Mouse (Mus musculus) neutrophil, adult 5-6 weeks (primary cell): ENCODE measurements around the gene Kif1c. TPM values are rescaled to one million over a fixed set of nuclear protein-coding genes. Genes with fewer than 3 reads are reported as not detected.
"Not testable (repeated sequence)": the region's sequence is repeated elsewhere in the genome, so short reads cannot be mapped to it uniquely, and the experiment has no call there.

Experiments used
- ATAC-seq: fragments of 151-379, 151-347 bp; 2 replicates; pipeline ENCODE4 v1.8.0; 2017; ENCODE audit warnings: mild to moderate bottlenecking, moderate TSS enrichment; ENCODE audit not compliant: insufficient number of reproducible peaks, poor library complexity, low FRiP score, severe bottlenecking; ENCODE audit errors: extremely low read depth
- total RNA-seq: library from RNA; stranded (forward); fragments of 200-1000 nt; gene quantifications from 2 replicates; pipeline ENCODE4 v1.2.3, GENCODE M21; 2017

Gene Kif1c
- total RNA-seq, 1 experiment from 2014 or later: 27.6 TPM

DNA sequence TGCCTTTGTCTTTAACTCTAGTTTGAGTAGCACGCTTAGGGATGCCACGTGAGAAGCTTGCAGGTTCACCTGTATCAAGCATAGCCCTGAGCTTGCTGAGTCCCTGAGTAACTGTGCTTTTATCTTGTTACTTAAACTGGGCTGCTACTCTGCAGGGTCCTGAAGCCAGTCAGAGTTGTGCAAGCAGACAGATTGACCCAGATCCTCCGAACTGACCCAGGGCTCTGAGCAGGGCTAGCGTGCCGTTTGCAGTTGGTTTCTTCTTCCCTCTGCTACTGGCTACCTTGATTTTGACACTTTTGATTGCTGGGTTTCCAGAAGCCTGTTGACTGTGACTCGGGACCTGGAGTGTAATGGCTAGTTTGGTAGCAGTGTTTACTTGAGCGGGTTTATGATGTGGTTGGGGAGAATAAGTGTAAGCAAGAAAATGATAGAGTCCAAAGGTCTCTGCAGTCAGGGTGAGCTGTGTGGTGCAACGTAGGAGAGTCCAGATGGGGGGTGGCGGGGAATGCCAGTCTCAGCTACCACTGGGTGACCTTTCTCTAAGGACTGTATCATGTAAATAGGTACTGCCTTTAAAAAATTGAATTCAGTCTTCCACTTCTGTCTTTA lies 30.2 kb downstream of the Kif1c start:
- no peak for ATAC-seq

DNA sequence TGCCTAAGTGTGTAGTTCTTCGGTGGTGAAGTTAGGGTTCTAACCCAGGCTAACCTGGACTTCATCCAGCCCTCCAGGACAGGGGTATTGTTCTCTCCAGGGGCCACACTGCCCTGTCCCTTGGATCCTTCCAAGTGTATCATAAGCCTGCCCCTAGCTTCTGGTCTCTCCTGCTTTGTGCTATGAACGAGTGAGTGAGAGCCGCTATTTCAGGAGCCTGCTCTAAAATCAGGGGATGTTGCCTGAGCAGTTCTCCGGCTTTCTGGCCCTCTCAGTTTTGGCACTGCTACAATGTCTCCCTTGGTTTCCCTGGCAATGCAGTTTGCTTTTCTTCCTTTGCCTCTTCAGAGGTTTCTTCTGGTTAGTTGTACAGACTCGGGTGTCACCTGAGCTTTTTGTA lies 30.8 kb downstream of the Kif1c start:
- no peak for ATAC-seq

DNA sequence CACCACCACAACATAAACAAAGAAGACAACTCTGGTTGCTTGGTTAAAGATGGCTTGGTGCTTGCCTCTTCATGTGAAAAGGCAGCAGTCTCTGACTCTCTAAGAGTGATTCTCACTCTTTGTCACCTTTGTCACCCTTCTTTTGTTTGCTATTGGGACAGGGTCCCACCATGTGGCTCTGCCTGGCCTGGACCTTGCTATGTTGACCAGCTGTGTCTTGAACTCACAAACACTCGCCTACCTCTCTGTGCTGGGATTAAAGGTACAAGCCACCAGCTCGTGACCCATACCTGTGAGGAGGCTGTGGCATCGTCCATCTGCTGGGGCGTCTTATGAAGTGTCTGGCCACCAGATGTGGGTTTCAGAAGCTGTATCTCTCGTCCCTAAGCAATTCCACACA lies 32.9 kb downstream of the Kif1c start:
- ATAC-seq: no peak

DNA sequence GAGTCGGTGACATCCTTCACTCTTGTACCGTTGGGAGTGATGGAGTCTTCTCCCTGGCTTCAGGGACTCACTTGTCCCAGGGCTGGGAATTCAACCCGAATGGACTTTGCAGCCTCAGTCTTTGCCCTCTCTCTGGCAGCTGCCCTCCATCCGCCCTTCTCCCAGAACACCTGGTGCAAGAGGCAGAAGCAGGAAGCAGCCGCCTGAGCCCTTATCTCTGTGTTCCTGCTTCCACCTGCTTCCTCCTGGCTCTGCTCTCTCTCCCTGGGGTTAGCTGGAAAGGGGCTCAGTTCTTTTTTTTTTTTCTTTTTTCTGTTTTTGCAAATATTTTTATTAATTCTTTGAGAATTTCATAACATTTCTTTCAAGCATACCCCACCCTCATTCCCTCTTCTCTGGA lies 37.4 kb downstream of the Kif1c start:
- ATAC-seq: no peak

DNA sequence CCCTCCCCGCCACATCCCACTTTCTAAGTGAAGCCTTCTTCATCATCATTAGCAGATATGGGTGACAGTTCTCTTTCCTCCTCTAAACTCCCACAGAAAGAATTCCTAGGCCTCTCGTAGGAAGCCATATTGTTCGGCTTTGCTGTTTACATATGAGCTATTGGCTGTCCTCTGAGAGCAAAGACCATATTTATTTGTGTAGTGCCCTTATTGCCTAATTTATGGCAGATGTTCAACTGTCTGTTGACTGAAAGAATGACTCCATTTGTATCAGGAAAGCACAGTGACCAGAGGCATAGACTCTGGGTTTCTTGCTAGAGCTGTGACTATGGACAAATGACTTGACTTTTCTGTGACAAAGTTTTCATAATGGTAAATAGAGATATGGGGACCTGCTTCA lies 41.3 kb downstream of the Kif1c start:
- ATAC-seq: no peak

DNA sequence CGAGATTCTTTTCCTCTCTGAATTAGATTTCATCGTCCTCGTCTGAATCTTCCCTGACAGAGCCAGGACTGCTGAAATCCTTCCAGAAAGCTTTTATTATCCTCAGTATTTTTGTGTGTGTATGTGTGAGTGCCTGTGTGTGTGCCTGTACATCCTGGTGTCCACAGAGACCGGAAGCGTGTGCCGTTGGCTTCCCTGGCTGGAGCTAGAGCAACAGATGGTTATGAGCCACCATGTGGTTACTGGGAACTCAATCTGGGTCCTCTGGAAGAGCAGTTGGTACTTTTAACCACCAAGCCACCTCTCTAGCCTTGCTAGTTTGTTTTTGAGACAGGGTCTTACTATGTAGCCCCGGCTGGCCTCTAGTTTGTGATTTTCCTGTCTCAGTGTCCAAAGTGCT lies 41.8 kb downstream of the Kif1c start:
- no peak for ATAC-seq

DNA sequence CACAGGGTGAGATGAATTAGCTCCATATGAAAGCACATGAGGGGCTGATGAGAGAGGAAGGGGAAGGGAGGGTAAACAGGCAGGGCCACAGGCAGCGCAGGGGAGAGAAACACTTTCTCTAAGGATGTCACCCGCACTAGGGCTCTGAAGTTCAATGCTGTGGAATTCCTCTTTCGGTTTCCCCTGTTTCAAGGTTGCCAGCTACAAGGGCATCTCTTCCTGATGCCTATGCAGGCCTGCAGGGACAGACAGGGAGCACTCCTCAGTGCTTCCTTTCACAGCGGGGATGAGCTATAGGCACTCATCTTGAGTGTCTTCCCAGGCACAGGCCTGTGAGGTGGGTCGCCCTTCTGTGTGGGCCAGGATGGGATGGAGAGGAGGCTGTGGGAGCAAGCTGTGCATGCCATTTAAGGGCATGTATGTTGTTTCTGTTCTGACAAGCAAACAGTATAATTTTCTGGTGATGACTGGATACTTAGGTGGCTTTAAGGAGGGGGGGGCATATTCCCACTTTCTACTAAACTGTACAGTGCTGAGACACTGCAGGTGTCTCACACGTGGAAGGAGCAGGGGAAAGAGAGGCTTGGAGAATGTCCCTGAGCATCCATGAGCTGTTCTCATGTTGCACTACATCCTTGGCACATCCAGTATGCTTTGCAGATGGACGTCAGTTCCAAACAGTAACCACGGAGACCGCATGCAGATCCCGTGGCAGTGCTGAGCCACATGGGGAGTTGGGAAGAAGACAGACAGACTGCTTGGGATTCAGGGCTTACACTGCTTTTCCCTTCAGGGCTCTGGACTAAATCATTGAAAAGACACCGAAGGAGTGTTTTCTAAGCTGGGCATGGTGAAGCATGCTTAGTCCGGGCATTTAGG lies 42.5 kb downstream of the Kif1c start:
- ATAC-seq: no peak

DNA sequence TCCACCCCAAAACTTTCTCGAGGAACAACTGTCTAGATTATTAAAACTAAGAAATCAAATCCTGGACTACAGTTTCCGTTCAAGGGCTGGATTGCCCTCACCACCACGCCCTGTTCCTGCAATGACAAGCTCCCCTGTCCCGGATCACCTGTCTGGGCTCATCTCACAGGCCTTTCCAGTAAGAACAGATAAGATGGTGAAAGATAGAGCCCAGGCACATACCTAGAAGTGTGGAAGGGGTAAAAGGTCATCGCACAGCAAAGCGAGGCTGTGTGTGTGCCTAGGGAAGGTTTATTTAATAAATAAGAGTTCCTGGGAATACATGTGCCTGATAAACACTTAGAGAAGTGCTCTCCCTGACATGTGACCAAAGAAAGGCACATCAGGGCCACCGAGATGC lies 45.3 kb downstream of the Kif1c start:
- ATAC-seq: no peak

DNA sequence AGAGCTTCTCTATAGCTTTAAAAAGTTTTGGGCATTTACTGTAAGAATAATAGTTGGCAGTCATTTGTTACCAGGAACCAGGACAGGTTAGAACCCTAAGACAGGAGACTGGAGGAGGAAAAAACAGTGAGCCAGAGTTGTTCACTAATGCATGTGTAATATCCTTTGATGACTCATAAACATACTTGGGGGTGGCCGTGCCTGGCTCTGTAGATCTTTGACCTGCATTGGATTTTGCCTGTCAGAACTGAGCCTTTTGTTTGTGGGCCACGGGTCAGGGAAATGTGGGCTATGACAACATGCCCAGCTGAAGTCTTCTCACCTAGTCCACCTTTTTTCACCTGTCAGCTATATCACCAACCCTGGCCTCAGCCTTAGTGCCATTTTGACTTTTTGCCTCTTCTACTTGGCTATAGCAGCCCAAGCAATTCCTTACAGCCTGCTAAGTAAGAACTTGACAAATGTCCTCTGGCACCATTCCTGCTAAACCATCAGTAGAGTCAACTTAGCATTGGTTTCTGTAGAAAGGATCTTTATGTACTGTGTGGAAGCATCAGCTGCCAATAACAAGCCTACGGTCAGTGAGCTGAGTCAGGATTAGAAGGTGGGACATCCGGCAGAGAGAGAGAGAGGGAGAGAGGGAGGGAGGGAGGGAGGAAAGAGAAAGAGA lies 47.7 kb downstream of the Kif1c start:
- no peak for ATAC-seq

DNA sequence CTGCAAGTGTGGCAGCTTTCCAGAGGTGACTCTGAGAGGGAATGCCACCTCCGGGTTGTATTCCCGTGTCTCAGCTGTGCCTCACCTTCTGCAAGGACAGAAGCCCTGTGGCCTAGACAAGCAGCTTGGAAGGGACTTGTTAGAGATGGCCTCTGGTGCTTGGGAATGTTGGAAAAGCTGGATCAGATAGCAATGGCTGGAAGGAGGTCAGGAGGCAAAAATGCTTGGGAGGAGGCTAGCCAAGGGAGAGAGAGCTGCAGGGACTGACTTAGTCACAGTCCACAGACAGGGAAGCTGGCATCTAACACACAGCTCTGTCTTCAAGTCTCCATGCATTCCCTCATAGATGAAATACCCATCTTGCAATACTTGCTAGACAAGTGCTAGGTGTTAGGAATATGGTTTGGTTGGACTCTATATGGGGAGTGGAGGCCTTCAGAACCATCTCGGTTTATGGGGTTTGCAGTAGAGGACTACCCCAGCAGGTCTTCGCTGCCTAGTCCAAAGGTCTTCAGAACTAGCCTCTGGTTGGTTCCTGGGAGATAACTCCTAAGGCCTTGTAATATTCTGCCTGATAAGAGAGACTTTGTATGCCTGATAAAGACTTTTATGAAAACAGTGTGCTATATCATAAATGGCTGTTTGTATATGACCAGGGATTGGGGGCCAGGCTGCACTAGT lies 52.1 kb downstream of the Kif1c start:
- ATAC-seq: no peak

DNA sequence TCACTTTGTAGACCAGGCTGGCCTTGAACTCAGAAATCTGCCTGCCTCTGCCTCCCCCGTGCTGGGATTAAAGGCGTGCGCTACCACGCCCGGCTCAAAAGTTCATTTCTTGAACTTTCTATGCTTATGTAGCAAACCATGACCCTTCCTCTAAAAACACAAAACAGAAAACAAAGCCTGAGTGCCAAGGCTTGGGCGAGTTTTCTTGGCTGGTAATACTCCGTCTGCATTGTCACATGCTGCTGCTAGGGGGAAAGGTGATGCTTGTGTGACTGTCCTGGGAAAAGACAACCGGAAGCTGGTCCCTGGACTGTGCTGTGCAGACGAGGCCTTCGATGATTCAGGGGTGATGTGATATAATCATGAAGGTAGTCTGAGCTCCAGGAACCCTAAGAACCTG lies 52.8 kb downstream of the Kif1c start:
- ATAC-seq: no peak

DNA sequence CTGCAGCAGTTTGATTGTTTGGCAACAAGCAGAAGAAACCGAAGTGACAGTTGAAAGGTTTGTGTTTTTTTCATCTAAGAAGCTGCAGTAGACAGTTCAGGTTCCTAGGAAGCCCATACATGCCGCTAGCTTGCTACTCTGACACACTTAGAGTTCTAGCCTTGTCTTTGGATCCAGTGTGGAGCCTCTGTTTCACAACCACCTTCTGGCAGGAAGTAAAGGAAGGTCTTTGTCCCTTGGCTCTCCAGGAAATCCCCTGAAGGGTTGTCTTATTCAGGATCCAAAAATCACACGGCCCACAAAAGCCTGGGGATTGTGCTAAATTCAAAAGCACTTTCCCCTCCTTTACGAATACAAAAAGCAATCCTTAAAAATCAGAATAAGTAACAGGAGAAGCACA lies 54.1 kb downstream of the Kif1c start:
- no peak for ATAC-seq

DNA sequence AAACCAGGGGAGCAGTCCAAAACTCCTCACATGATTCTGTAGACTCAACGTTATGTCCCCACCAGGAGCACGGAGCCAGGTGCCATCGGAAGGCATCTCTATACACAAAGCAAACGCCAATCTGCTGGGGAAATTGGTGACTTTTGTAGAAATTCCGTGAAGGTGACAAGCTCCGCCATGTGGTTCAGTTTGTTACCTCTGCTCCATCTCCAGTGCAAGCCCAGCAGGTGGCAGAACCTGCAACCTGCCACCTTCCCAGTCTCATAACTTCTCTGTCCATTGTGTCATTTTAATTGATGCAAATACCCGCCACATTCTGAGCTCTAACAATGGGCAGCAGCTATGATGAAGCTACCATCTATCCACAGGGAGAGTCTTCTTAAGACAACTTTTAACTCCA lies 54.6 kb downstream of the Kif1c start:
- no peak for ATAC-seq

DNA sequence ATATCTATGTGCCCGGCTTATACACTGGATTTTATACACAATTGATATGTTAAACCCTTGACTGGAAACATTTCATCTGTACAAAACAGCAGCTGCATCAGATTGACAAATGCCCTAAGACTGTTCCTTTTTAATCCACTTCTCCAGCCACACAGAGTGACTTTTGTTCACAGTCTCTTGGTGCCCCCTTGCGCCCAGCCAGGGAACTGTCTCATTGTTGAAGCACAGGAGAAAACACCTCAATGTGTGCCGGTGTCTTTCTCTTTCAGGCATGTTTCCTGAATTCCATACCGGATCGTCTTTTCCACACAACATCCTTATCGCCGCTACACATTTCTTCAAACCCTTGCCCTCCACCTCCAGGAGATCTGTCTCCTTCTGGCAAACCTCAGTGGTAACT lies 55.3 kb downstream of the Kif1c start:
- peak; percentile 95 for ATAC-seq

DNA sequence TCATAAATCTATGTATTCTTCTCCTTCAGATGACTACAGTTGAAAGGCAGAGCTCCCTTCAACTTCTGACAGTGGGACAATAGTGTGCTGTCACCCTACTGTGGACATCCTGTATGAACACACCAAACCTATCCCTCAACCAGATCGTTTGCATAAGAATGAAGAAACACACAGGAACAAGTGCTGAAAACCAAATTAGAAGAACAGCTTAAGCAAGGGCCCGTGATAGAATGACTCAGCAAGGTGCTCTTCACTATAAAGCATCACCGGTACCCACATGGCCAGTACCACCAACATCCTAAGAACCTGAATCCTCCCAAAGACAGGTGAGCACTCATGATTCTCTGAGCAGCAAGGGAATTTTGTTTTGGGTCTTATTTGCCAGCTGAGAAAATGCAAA lies 60.1 kb downstream of the Kif1c start:
- ATAC-seq: not testable (repeated sequence)

DNA sequence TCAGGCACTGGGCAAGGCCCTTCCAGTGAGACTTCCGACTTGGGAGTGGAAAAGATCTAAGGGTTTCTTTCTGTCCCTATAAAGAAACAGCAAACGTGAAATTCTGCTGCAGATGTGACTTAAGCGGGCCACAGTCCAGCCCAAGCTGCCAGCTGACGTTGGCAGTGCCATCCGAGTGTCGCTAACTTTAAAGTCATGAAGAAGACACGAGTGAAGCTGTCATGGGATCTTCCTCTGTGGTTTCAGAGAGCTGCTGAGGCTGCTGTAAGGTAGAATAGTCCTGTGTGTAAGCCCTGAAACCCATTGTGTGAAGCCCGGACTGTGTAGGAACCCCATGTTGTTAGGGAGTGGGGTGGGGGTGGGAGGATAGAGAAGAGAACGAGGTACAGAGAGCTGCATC lies 62.3 kb downstream of the Kif1c start:
- no peak for ATAC-seq

DNA sequence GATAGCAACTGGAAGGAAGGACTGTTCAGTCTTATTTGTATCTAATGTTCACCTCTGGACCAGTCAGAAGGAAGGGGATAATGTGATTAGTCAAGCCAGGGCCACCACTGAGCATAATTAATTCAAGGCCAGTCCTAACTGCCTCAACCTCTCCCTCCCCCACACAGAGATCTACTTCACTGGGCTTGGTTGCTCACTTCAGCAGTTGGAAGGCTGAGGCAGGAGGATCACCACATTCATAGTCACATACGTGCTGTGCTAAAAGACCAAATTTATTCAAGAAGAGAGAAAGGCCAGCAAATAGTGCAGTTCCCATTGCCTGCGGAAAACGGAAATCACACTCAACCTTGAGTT lies 63.2 kb downstream of the Kif1c start:
- ATAC-seq: no peak

DNA sequence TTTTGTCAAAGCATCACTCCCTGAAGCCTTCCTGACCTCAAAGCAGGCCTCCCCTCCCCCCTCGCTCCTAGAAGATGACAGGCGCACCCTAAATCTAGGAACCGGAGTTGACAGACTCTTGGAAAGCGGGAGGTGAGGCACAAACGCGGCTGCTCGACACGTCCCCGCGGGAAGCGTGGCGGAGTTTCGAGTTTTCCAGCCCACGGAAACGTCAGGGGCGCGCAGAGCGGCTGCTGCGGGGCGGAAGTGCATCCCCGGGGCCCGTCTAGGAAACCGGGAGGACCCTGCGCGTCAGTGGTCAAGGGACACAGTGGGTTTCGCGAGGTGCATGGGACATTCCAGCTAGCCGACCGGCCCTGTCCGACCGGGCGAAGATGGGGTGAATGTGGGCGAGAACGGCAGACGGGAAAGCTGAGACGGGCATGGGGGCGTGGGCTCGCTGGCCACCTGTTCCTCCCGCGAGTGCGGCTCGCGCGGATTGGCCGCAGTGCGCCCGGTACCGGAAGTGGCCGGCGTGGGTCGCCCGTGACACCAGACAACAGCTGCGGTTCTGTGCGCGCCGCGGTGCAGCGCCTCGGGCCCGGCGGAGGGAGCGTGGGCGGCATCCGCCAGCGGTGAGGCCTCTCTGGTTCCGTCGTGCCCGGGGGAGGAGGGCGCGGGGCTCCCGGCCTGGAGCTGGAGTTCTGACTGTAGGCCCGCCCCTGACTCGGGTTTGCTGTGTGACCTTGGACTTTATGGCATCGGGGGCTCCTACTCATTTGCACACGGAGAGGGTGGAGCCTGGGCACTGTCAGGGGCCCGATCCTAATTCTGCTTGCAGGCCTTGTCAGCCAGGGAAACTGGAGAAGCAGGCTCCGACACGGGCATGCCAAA lies 63.8 kb downstream of the Kif1c start, which contains the start of gene Zfp3:
Gene Zfp3 (plus strand): TSS at position 274 of the 873 bp plus-strand sequence.
- ATAC-seq: peak; percentile 61
